ENCODE assay signal across 14 mouse cellular contexts in genomic region chr4:41284087-41284486, GRCm38 (mm10). TPM values are rescaled to one million over a fixed set of nuclear protein-coding genes. Genes with fewer than 3 reads are reported as not detected.
DNase-seq lines count a peak whose midpoint lies in the region; ATAC-seq and TF ChIP-seq lines count a peak whose summit lies in the region.
"Had no signal": no experiment of that assay in that cellular context is flagged by ENCODE, and none has a peak within 500 bp of the region (broad histone marks: within the 10 kb centered on the region; RNA-seq: fewer than 3 reads in every experiment).

No protein-coding gene starts in this region.

- no peak overlapping the region for H3K4me3 ChIP-seq in intestine, embryonic 15.5 days (replicated peaks)
- H3K4me3 ChIP-seq in intestine, postnatal 0 days (ENCODE audit: low read depth, low read length) = no peak overlapping the region
- no peak overlapping the region for H3K4me3 ChIP-seq in embryonic facial prominence, embryonic 10.5 days
- no peak overlapping the region for H3K4me3 ChIP-seq in limb, embryonic 12.5 days (replicated peaks)
- no peak overlapping the region for H3K4me3 ChIP-seq in layer of hippocampus, adult 2 months
- H3K4me3 ChIP-seq: embryonic facial prominence, embryonic 12.5 days had no signal

- no peak overlapping the region for H3K9ac ChIP-seq in intestine, embryonic 15.5 days
- H3K9ac ChIP-seq in intestine, postnatal 0 days (ENCODE audit: low read depth, low read length) = no peak overlapping the region
- no peak overlapping the region for H3K9ac ChIP-seq in limb, embryonic 12.5 days (replicated peaks)
- H3K9ac ChIP-seq: embryonic facial prominence, embryonic 12.5 days; forebrain, postnatal 0 days; hindbrain, embryonic 14.5 days had no signal

- H3K9me3 ChIP-seq in intestine, embryonic 15.5 days = no peaks in the 10 kb centered on the region
- no peaks in the 10 kb centered on the region for H3K9me3 ChIP-seq in intestine, postnatal 0 days (ENCODE audit: control insufficient read depth)
- H3K9me3 ChIP-seq in embryonic facial prominence, embryonic 10.5 days = no peaks in the 10 kb centered on the region
- no peaks in the 10 kb centered on the region for H3K9me3 ChIP-seq in limb, embryonic 12.5 days
- H3K9me3 ChIP-seq: embryonic facial prominence, embryonic 12.5 days had no signal

- H3K27me3 ChIP-seq in intestine, embryonic 15.5 days (replicated peaks) = no peaks in the 10 kb centered on the region
- no peaks in the 10 kb centered on the region for H3K27me3 ChIP-seq in intestine, postnatal 0 days (replicated peaks; ENCODE audit: control insufficient read depth, insufficient read depth, low read length)
- H3K27me3 ChIP-seq in embryonic facial prominence, embryonic 10.5 days (replicated peaks; ENCODE audit: low read depth, poor library complexity, severe bottlenecking) = no peaks in the 10 kb centered on the region
- no peaks in the 10 kb centered on the region for H3K27me3 ChIP-seq in limb, embryonic 12.5 days
- H3K27me3 ChIP-seq: embryonic facial prominence, embryonic 12.5 days had no signal

- 80% methylated on average over 2 of the region's 2 CpGs for WGBS in intestine, embryonic 15.5 days
- WGBS in intestine, postnatal 0 days = 62% methylated on average over 2 of the region's 2 CpGs
- WGBS in embryonic facial prominence, embryonic 10.5 days = 74% methylated on average over 2 of the region's 2 CpGs
- 79% methylated on average over 2 of the region's 2 CpGs for WGBS in limb, embryonic 12.5 days

- no peak for TF ChIP-seq CTCF in intestine, postnatal 0 days (IDR thresholded peaks at IDR 0.05; ENCODE audit: low read depth)
- no peak for TF ChIP-seq CTCF in layer of hippocampus, adult 2 months (conservative IDR thresholded peaks at IDR 0.05)

- H3K36me3 ChIP-seq in intestine, embryonic 15.5 days = no peaks in the 10 kb centered on the region
- H3K36me3 ChIP-seq in intestine, postnatal 0 days (ENCODE audit: control insufficient read depth, insufficient read depth) = no peaks in the 10 kb centered on the region
- H3K36me3 ChIP-seq in embryonic facial prominence, embryonic 10.5 days (replicated peaks) = no peaks in the 10 kb centered on the region
- H3K36me3 ChIP-seq in limb, embryonic 12.5 days = no peaks in the 10 kb centered on the region
- H3K36me3 ChIP-seq: embryonic facial prominence, embryonic 12.5 days had no signal

- DNase-seq in embryonic facial prominence, embryonic 10.5 days (ENCODE audit: low spot score) = peak; percentile 38
- peak; percentile 43 for DNase-seq in lung, postnatal 25 days (ENCODE audit: low spot score)
- DNase-seq in adrenal gland, adult 2 months = no peak
- DNase-seq in layer of hippocampus, adult 2 months (ENCODE audit: low spot score in 2 of 2) = no peak
- DNase-seq: cerebellum, adult 18-20 months; forebrain, postnatal 0 days; kidney, adult 9 months; right cerebral cortex, postnatal 4 days had no signal

- H3K4me2 ChIP-seq in intestine, embryonic 15.5 days (replicated peaks) = no peak overlapping the region
- no peak overlapping the region for H3K4me2 ChIP-seq in intestine, postnatal 0 days (replicated peaks; ENCODE audit: low read depth)
- H3K4me2 ChIP-seq in limb, embryonic 12.5 days = no peak overlapping the region
- H3K4me2 ChIP-seq: embryonic facial prominence, embryonic 12.5 days; hindbrain, embryonic 14.5 days had no signal

- no peaks in the 10 kb centered on the region for H3K4me1 ChIP-seq in intestine, embryonic 15.5 days (replicated peaks)
- no peaks in the 10 kb centered on the region for H3K4me1 ChIP-seq in intestine, postnatal 0 days (replicated peaks; ENCODE audit: control insufficient read depth, insufficient read depth, low read length)
- 0 out of 2 replicates have a peak, but pooled peaks cover 4% of the 10 kb centered on the region for H3K4me1 ChIP-seq in embryonic facial prominence, embryonic 10.5 days
- no peaks in the 10 kb centered on the region for H3K4me1 ChIP-seq in limb, embryonic 12.5 days (replicated peaks)

- no peak overlapping the region for H3K27ac ChIP-seq in intestine, embryonic 15.5 days
- no peak overlapping the region for H3K27ac ChIP-seq in intestine, postnatal 0 days (ENCODE audit: low read depth, low read length)
- H3K27ac ChIP-seq in embryonic facial prominence, embryonic 10.5 days (replicated peaks) = peak overlapping the region; percentile 41; the same call in 1 of the 2 replicates
- 0 out of 2 replicates have a peak overlapping the region, but pooled peaks have one; percentile 1 for H3K27ac ChIP-seq in limb, embryonic 12.5 days
- no peak overlapping the region for H3K27ac ChIP-seq in layer of hippocampus, adult 2 months
- H3K27ac ChIP-seq: embryonic facial prominence, embryonic 12.5 days; hindbrain, embryonic 14.5 days had no signal

- ATAC-seq in intestine, embryonic 15.5 days = peak; percentile 55; the same call in 1 of the 2 replicates
- no peak for ATAC-seq in intestine, postnatal 0 days
- ATAC-seq in limb, embryonic 12.5 days (ENCODE audit: insufficient number of reproducible peaks, insufficient read depth, low FRiP score, low TSS enrichment, low read depth) = no peak
- no peak for ATAC-seq in granulocyte monocyte progenitor cell, adult 5-6 weeks (replicated peaks; ENCODE audit: poor library complexity, severe bottlenecking)
- ATAC-seq: forebrain, postnatal 0 days had no signal

RNA-seq across cellular contexts. Expression of gene Ubap2, which starts 9.1 kb away (rescaled TPM):
- polyA plus RNA-seq in intestine, embryonic 15.5 days (2015; fragmentation: Nextera tagmentation; extraction: Ambion mirVana) = 50.1 and 52.2 TPM in 2 replicates
- 15.3 and 17.7 TPM in 2 replicates for polyA plus RNA-seq in intestine, postnatal 0 days (2015; fragmentation: Nextera tagmentation; extraction: Ambion mirVana)
- polyA plus RNA-seq in embryonic facial prominence, embryonic 10.5 days (2016; fragmentation: Nextera tagmentation; extraction: Ambion mirVana) = 95.7 and 101 TPM in 2 replicates
- 69.7 and 74.3 TPM in 2 replicates for polyA plus RNA-seq in limb, embryonic 12.5 days (2016; fragmentation: Nextera tagmentation; extraction: Ambion mirVana)
- total RNA-seq in granulocyte monocyte progenitor cell, adult 5-6 weeks (2014; fragmentation: Nextera tagmentation) = 51.8 and 75.7 TPM in 2 replicates
- total RNA-seq in granulocyte monocyte progenitor cell, adult 5-6 weeks (2017) = 19.8 and 28.6 TPM in 2 replicates
- total RNA-seq in adrenal gland, adult 2 months (2021) = 10 to 100 TPM; 34.4 to 42.4 TPM
- 206 and 245 TPM in 2 replicates for polyA plus RNA-seq in adrenal gland, adult 2 months (2012; rRNA removed)
- total RNA-seq in layer of hippocampus, adult 2 months (2021) = 10 to 100 TPM; 40.9 to 45.0 TPM

RNA-seq across cellular contexts. Expression of gene Dcaf12, which starts 30.6 kb away (rescaled TPM):
- polyA plus RNA-seq in intestine, embryonic 15.5 days (2015; fragmentation: Nextera tagmentation; extraction: Ambion mirVana) = 51.6 and 55.0 TPM in 2 replicates
- 27.0 and 29.1 TPM in 2 replicates for polyA plus RNA-seq in intestine, postnatal 0 days (2015; fragmentation: Nextera tagmentation; extraction: Ambion mirVana)
- polyA plus RNA-seq in embryonic facial prominence, embryonic 10.5 days (2016; fragmentation: Nextera tagmentation; extraction: Ambion mirVana) = 62.0 and 62.6 TPM in 2 replicates
- polyA plus RNA-seq in limb, embryonic 12.5 days (2016; fragmentation: Nextera tagmentation; extraction: Ambion mirVana) = 52.0 and 57.7 TPM in 2 replicates
- total RNA-seq in granulocyte monocyte progenitor cell, adult 5-6 weeks (2014; fragmentation: Nextera tagmentation) = 41.1 and 47.0 TPM in 2 replicates
- 29.1 and 30.0 TPM in 2 replicates for total RNA-seq in granulocyte monocyte progenitor cell, adult 5-6 weeks (2017)
- total RNA-seq in adrenal gland, adult 2 months (2021) = 10 to 100 TPM; 44.5 to 49.4 TPM
- polyA plus RNA-seq in adrenal gland, adult 2 months (2012; rRNA removed) = 22.1 and 26.0 TPM in 2 replicates
- total RNA-seq in layer of hippocampus, adult 2 months (2021) = 10 to 100 TPM; 41.0 to 41.4 TPM

Comparison
In these comparisons a context has a peak if more than half of its experiments do, and no peak if none do; other contexts are left out.
1. H3K27ac ChIP-seq: peak in embryonic facial prominence, embryonic 10.5 days (single experiment) and limb, embryonic 12.5 days (single experiment); none in intestine, embryonic 15.5 days (single experiment), intestine, postnatal 0 days (single experiment) and layer of hippocampus, adult 2 months (single experiment).
2. DNase-seq: peak in embryonic facial prominence, embryonic 10.5 days (single experiment) and lung, postnatal 25 days (single experiment); none in adrenal gland, adult 2 months (single experiment) and layer of hippocampus, adult 2 months (0 of 2).